Mouse (Mus musculus): ENCODE data around the gene Gpr137.

The Gpr137 gene

GRCm38 (mm10) chr19:6972247-6972917 lies 30.1 kb upstream of the Gpr137 start:
- DNase-seq: no peak

- no peak for DNase-seq
Measured at GRCm38 (mm10) chr19:6971644-6972043, 29.4 kb upstream of the Gpr137 start.

- DNase-seq: peak; percentile 48
Measured at GRCm38 (mm10) chr19:6970460-6971085, 28.3 kb upstream of the Gpr137 start.

GRCm38 (mm10) chr19:6969665-6970381 lies 27.5 kb upstream of the Gpr137 start:
- DNase-seq: peak; percentile 78

- no peak for DNase-seq
Measured at GRCm38 (mm10) chr19:6969291-6969664, 27.0 kb upstream of the Gpr137 start.

GRCm38 (mm10) chr19:6968491-6969271 lies 26.4 kb upstream of the Gpr137 start:
- DNase-seq: no peak

- no peak for DNase-seq
Measured at GRCm38 (mm10) chr19:6956461-6956860, 14.2 kb upstream of the Gpr137 start.

- DNase-seq: no peak
Measured at GRCm38 (mm10) chr19:6955424-6955823, 13.1 kb upstream of the Gpr137 start.

- DNase-seq: peak; percentile 42
Measured at GRCm38 (mm10) chr19:6954046-6954445, 11.8 kb upstream of the Gpr137 start.

GRCm38 (mm10) chr19:6952712-6953037 lies 10.4 kb upstream of the Gpr137 start:
- no peak for DNase-seq

GRCm38 (mm10) chr19:6951994-6952711 lies 9.9 kb upstream of the Gpr137 start:
- DNase-seq: peak; percentile 80

- peak; percentile 97 for DNase-seq
Measured at GRCm38 (mm10) chr19:6951381-6951968, 9.2 kb upstream of the Gpr137 start.

GRCm38 (mm10) chr19:6950613-6951153 lies 8.4 kb upstream of the Gpr137 start:
- DNase-seq: peak; percentile 83

GRCm38 (mm10) chr19:6949951-6950350 lies 7.7 kb upstream of the Gpr137 start:
- no peak for DNase-seq

GRCm38 (mm10) chr19:6949532-6949931 lies 7.3 kb upstream of the Gpr137 start:
- no peak for DNase-seq

- no peak for DNase-seq
Measured at GRCm38 (mm10) chr19:6948186-6948585, 5.9 kb upstream of the Gpr137 start.

GRCm38 (mm10) chr19:6947742-6948141 lies 5.5 kb upstream of the Gpr137 start:
- DNase-seq: no peak

GRCm38 (mm10) chr19:6943709-6944108 lies 1.4 kb upstream of the Gpr137 start:
- no peak for DNase-seq

- no peak for DNase-seq
Measured at GRCm38 (mm10) chr19:6942764-6943163, 484 bp upstream of the Gpr137 start.

- peak; percentile 95 for DNase-seq
Measured at GRCm38 (mm10) chr19:6941372-6942248, 670 bp downstream of the Gpr137 start, which contains the start of gene Bad. Gene Bad, plus strand, starts transcription at chr19:6941861.
